Mouse (Mus musculus): Measurements from ENCODE around the gene Cyp2b9.
"Not testable (repeated sequence)": the region's sequence is repeated elsewhere in the genome, so short reads cannot be mapped to it uniquely, and the experiment has no call there.

GRCm38 (mm10) chr7:26143657-26144056 lies 29.6 kb upstream of the Cyp2b9 start:
- not testable (repeated sequence) for TF ChIP-seq MAFK (IDR thresholded peaks at IDR 0.05; ENCODE audit: insufficient read depth, low read depth, low read length); HCFC1 (IDR thresholded peaks at IDR 0.05; ENCODE audit: borderline replicate concordance, insufficient read depth, low read length); ZC3H11A (IDR thresholded peaks at IDR 0.05; ENCODE audit: borderline replicate concordance, low read depth, low read length); CHD2 (IDR thresholded peaks at IDR 0.05; ENCODE audit: low read depth, low read length); ZNF384 (IDR thresholded peaks at IDR 0.05; ENCODE audit: low read depth, low read length)
